Mouse (Mus musculus) cerebellum, postnatal 36 days (tissue): ENCODE measurements at regions not wholly inside any gene's neighbourhood (a gene's known extent, or its start where the extent isn't known, plus 50 kb on each side); places are given as distances from the start of the nearest gene placed in this dataset.

Experiments
- DNase-seq, 2 experiments: peaks; one replicate each; pipeline ENCODE4 v3.0.0; 2021 to 2022; ENCODE audit warnings: mixed read lengths in 2 of 2

DNA sequence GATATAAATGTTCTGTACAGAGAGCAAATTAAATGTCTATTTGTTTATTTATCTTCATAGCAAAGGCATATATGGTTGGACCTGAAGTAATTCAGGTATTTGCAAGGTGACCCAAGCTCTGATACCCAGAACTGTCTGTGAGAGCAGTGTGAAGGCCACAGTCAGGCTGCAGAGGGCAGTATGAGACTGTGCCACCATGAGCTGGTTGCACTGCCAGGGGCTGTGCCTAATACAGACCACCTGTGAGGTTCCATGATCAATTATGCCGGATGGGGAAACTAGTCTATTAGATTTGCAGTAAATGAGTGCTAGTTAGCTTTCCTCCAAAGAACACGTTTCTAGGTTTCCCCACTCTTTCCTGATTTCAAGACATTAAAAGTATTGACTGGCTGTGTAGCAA lies 207.5 kb downstream of the C1d start:
- DNase-seq = peak in 1 of 2 experiments; percentile 7

DNA sequence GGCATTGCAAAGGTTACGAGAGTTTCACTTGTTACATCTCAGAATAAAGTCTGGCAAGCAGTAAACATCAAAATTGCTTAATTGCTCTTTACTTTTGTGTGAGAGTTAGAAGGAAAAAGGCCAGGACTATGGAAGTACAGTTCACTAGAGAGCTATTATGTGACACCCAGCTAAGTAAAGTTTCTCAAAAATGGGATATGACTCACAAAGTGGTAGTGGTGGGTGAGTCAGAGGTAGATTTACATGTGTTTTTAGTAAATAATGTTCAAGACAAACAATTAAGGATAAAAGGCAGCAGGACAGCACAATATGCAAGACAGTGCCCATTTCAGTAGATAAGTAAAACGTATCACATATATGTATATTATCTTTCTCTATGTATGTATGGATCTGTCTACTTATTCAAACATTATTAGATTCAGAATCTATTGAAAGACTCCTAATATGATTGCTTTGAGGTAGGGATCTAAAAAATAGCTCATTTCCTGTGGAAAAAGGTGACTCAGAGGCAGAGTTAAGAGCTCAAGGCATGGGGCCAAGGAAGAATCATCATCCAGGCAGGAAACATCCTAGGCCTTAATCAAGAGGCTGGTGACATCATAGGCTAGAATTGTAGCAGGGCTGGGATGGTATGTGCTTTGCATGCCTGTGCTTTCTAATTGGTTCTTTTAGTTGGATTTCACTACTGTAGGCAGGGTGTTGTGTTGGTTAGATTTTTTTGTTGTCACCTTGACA lies 211.2 kb downstream of the C1d start:
- no peak for DNase-seq

DNA sequence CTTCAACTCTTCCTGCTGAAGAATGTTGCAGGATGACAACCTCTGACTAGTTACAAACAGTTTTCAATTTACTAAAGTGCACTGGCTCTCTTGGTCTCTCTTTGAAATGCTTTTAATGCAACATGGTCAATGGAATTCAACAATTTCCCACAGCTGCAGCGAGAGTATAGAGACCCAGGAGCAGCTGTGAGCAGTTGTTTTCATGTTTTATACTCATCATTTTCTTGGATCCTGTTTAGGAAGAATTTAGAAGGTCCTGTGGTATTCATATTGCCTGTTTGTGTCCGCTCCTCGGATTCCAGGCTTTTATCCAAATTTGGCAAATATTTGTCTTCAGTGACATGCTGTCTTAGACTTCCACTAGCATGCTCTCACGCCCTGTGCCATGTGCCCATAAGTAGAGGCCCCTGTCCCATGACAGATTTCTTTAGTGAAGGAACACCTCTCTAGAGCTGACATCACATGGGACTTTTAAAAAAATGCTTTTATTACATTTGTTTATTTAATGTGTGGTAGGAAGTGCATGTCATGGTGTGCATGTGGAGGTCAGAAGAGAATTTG lies 224.1 kb downstream of the C1d start:
- DNase-seq = no peak

DNA sequence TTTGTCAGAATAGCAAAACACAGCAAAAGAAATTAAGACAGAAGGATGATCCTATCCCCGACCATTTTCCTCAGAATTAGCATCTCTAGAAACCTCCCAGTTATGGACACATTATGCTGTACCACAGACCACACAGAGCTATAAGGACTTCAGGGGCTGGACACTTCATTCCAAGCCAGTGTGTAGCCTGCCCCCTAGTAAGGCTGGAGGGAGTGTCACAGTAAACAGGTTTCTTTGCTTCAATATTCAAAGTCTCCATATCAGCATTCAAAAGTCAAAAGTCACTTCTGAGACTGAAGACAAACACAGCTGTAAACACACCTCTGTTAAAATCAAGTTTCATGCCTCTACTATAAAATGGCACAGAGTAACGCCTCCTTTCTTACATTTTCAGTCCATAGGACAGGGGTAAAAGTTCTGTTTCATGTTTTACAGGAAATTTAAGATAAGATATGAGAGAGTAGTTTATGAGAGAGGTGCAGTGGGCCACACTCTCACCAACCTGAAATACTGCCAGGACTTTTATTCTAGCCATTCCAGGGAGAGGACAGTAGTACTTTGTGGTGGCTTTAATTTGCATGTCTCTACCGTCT lies 226.6 kb downstream of the C1d start:
- DNase-seq = no peak

DNA sequence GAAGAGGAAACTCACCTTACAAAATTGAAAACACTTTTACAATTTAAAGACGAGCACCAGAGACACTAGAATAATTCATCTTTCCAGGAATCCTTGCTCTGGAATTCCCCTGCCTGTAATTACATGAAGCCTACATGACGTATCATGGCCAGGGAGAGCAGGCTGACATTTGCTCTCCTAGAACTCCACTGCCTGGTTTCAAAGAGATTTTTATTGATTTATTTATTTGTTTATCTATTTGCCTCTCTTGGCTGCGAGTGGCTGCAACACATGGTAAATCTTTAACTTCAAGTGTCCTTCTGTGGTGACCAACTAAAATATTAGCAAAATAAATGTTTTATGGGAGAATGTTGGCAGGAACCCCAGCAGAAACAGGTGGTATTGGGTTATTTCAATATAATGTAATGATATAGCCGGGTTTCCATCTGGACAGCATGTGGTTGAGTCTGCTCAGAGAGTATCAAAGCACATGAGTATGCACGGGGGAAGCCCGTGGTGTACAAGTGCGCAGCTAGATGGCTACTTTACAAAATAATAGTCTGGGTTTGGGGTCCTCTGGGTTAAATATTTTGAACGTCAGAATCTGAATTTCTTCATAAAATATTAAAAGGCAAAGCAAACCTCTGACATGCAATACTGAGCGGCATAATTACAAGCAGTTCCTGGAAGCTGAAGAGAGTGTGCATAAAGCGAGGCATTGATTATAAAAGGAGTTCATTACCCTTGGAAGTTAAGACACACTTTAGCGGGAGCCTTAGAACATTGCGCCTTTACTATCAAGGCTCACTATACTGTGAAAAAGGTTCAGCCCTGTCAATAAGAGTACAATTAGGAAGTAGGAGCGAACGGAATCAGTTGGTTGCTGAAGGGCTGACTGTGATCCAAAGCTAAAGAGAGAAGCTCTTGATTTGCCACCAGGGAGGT lies 244.0 kb downstream of the C1d start:
- no peak for DNase-seq

DNA sequence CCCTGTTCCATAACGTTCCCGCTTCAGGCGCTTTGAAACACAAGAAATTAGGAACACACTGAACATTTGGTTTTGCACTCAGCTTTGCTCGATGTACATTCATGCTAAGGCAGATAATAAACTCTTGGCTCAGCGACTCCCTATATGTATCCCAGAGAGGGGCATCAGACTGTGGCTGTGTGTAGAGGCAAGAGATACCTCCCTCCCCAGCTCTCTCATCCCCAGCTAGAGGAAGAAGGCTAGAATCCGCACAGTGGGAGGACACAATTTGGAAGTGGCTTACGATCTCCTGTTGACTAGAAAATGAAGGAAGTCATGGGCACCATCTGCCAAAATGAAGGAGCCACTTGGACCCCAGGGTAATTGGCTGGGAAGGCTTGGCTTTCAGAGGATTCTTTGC lies 244.7 kb downstream of the C1d start:
- no peak for DNase-seq

DNA sequence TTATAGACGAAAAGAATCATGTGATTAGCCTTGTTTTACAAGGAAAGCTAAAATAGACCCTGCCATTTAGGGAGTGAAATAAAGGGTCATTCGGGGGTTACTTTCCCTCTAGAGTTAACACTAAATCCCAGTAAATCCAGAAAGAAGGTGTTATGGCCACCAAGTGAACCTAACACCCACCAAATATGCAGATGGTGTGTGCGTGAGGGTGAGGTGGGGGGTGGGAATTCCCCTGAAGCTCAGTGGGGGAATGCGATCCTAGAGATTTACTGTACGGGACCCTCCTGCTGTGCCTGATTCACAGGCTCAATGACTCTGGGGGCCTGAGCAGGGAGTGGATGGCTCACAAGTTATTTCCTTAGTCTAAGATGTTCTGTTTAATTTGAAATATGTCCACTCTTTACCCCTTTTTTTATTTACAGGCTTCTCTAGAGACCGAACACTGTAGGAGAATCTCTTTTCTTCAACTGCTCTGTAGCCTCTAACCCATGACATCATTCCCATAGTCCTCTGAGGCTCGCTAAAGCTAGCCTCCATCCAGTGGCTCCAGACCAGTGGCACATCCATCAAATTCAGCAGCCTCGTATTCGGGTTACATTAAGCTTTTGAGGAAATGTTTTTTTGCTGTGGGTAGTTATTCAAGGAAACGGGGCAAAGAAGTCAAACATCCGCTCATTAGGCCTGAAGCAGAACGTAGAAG lies 265.0 kb downstream of the C1d start:
- DNase-seq = no peak

DNA sequence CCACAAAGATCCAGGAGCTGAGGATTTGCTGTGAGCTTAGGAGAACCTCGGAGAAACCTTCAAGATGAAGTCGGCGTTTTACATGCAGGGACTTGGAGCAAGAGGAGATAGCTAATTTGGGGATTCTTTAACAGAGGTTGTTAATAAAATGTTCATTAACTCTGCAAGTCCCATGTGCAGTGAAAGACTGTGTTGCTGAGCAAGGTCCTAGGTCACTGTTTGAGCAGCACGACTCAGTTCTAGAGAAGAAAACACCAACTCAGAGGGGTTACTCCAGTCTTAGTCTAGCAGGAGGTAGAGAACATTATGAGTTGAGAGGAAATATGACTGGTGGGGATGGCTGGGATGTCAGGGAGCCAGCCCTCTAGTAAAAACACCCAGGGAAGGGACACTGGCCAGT lies 265.9 kb downstream of the C1d start:
- no peak for DNase-seq

DNA sequence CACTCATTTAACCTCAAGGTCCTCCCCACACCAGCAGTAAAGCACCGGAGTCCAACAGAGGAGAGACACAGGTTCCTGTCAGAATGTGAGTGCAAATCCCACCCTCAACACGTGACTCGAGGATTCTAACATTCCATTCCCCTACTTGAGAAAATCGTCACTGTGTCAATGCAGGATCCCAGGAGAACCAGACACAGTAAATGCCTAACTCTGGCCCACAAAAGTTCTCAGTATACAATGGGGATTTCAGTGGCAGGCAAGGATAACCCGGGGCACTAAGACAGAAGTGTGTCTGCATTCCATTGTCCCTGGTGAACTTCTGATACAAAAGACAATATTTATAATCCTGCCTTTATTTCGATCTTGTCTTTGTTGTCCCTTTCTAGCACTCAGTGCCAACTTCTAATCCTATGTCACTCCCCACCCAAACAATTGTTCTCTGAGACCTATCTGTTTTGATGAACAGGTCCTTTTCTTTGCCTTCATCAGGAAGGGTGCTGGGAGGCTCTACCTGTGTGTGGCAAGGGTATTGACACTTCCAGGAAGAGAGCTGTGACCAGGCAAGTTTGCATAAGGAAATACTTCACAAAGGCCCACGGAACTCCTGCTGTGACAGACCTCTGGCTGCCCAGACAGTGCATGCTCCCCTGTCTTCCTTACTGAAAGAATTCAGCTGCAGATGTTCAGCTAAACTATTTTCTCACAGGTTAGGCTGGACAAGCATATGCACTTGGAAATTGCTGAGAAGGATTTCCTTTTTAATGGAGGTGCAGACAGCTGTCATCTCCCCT lies 267.8 kb downstream of the C1d start:
- no peak for DNase-seq

DNA sequence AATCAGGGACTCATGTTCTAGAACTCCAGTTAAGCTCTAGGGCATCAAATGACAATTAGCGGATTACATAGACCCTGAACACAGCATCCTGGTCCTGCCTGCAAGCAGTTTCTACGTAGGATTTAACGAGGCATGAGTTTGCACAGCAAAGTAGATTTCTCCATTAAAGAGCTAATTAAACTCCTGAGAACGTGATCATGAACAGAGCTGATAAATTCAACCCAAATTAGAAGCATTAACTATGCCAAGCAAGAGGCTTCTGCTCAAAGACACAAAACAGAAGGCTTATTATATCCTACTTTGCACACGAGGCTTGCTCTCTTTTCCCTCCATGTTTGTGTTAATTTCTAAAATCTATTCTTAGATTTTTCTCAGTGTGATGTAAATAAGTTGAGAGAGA lies 269.1 kb downstream of the C1d start:
- no peak for DNase-seq

DNA sequence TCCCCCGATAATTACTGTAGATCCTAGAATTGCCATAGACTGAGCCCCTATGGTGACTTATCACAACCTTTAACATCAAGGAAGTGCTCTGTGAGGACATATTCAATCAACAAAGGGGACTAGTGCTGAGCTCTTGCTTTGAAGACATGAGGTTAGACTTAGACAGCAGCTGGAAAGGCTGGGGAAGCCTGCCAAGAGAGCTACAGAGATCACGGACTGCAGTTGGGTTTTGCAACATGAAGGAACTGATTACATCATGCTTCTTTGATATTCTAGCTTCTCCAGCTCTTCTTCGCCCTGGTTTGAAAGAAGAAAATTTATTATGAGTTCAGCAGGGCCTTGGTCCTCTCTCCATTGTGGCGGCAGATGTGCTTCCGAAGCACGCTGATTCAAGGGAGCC lies 271.2 kb downstream of the C1d start:
- no peak for DNase-seq

DNA sequence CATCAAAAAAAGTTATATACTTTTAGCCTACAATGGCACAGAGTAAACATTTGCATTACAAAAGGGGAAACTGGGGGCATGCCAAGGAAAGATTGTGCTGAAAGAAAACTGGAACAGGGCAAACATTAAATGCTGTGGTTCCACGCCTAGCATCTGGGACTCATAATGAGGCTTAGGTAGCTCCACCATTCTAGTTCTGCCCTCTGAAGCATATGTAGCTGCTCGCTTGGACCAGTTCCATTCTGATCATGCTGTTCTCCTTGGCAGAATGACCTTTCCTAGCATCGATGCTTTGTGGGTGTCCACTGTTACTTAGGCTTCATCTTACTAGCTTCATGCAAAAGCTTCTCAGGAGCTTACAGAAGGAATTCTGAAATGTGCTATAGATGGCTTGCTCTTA lies 276.3 kb downstream of the C1d start:
- DNase-seq = peak in 1 of 2 experiments; percentile 7

DNA sequence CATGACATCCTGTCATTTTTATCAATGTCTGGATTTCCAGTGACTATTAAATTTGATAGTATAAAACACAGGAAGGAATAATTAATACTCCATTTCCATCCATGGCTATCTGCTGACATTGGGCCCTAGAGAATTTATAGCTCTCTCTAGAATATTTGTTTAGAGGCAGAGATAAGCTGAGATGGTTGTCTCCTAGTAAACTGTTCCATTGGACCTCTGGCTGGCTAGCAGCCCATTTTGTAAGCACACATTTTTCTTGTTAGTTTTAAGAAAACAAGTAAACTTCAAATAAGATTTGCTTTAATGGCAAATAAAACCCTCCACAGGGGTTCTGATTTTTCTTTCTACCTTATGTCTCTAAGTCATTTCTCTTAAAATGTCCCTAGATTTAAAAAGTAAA lies 288.9 kb downstream of the C1d start:
- DNase-seq = no peak

DNA sequence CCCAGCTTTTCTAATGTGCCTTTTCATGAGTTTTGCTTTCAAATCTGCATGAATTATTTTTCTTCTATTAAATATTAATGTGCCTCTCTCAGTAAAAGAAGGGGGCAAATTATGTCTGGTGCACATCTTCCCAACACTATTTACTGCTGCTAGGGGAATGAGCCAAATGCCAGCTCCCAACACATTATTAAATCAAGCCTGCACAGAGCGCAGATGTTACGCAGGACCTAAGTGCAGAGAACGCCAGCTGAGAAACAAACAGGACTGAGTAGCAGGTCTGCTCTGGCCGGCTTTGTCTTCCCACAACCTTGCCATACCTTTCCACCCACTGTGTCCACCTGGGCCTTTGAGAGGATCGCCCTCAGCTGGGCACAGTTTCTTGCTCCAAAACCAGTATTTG lies 291.8 kb downstream of the C1d start:
- no peak for DNase-seq

DNA sequence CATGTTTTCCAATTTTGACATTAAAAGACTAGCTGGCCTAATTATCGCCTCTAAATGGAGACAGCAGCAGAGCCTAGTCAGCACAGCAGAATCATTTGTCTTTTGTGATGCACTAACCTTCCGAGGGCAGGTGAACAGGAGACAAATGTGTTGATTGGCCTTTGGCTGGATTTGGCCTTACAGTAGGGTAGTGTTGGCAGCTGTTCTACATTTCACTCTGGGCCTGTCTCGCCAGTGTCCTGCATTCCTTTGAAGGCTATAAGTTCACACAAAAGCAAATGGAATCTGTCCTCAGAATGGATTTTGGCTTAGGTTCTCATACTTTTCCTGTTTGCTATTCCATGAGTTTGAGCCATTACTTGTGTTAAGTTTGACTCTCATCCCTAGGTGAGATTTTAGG lies 297.9 kb downstream of the C1d start:
- no peak for DNase-seq

DNA sequence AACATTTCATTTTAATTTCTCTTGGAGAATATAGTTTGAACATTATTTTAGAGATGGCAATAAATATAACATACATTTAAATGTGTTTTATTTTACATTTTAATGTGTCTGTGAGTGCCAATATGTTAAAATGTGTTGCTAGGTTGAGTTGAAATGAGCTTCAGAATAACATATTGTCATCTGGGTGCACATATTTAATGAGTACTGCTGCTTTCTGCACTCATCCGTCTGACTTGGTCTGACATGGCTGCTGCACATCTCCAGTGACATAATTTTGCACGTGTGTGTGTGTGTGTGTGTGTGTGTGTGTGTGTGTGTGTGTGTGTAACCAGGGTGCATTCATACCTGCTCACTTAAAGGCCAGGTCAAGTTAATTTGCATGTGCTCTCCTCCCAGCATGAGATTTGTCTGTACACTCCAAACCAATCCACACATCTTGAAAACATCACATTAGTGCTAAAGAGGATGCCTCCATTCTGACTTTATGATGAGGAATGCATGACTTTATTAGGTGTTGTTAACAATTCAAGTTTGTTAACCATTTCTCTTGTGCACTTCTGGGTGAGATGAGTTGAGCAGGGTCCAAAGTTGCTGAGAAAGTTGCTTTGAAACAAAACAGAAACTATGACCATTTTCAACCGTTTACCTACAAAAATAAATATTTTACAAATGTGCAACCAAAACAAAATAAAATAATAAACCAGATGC lies 334.6 kb downstream of the C1d start:
- no peak for DNase-seq

DNA sequence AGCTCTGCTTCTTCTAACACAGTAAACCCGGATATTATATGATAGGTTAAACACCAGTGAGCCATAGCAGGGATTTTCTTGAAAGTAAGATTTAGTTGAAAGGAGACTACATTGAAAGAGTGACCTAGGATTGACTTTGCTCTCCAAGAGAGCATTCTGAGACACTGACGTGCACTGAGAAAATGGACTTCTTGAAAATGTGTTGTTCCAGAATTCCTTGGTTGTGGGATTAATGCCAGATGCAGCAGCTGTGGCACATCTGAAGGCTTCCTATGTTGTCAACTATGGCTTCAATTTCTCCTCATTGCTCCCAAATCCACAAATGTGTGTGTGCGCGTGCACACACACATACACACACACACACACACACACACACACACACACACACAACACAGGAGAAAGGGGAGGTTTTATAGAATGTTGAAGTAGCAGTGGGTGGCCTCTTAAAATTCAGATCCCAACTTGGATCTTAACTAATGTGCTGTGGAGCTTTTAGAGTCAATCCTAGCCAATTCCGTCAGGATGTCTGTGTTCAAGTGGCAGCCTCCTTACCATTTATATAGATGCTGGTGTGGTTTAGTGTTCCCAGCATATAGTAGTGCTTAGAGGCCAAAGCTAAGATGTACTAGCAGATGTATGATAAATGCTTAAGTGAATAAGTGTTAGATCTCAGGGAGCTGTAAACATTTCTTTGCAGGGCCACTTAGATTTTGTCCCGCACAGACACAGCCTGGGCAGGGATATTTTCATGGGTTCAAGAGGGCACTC lies 346.5 kb downstream of the C1d start:
- no peak for DNase-seq

DNA sequence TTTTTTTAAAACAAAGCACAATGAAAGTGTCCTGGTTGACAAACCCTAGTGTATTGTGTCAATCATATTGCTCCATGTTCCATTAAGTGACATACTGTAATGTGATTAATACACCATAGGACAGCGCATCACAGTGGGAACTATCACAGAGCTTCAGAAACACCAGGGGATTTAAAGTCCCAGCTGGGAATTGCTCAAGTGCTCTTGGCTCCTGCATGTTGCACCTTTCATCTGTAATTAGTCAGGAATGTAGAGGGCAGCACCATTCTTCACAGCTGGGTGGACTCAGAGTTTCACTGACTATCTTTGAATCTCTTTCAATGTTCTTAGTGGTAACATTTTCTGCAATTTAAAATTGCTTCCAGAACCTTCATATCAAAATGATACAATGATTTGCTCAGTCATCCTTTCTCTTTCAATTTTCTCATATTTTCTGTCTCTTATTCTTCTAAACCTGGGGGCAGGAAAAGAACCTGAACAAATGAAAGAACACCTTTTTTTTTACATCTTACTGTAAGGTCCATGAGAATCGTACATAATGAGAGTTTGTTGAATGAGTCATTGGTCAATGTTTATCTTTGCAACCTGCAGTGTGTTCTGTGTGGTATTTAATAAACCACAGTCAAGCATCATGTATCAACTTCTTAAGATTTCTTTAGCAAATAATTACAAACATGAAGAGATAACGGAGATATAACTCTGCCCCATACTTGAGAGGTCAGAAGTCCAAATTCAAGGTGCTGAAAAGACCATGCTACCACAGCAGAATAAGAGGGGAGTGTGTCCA lies 333.0 kb downstream of the Etaa1 start:
- no peak for DNase-seq

DNA sequence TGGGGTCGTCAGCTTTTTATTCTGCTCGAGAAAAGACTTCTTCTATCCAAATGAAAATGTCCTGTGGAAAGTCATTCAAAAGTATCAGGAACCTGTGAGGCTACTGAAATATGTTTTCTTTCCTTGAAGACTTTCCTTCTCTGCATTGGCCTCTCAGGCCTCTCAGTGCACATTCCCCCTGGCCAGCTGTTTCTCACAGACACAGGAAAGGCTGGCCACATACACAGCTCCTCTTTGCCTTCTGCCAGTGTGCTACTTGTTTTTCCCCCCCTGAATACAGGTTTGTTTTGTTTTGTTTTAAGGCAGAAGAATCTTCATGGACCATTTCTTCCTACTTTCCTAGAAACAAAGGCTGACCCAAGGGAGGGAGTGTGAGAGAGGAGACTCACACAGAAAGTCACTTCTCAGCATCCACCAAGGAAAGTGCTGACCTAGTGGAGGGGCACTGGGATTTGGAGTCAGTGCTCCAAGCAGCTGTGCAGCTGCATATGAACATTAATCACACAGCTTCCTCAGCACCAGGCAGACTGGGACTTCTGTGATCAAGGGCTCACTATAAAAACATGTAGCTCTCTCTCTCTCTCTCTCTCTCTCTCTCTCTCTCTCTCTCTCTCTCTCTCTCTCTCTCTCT lies 324.0 kb downstream of the Etaa1 start:
- DNase-seq = no peak
